Mouse (Mus musculus) kidney, postnatal 0 days (tissue): ENCODE results near the gene B230307C23Rik. TPM values are rescaled to one million over a fixed set of nuclear protein-coding genes. Genes with fewer than 3 reads are reported as not detected.
"Not testable (repeated sequence)": the region's sequence is repeated elsewhere in the genome, so short reads cannot be mapped to it uniquely, and the experiment has no call there.

Experiments
- ATAC-seq: fragments of 200-750 bp; cut with Nextera tagmentation; replicated peaks from 2 replicates; pipeline ENCODE4 v1.8.0; 2017; ENCODE audit warnings: low read depth, moderate number of reproducible peaks, moderate TSS enrichment, moderate library complexity; ENCODE audit not compliant: low FRiP score
- DNase-seq: peaks from one replicate; pipeline ENCODE4 v3.0.0-alpha.2; 2016; ENCODE audit warnings: low spot score
- H3K27ac ChIP-seq: fragments of 300-500 bp; sonication (generic); 2 replicates; pipeline ENCODE4 v1.5.1; 2014; ENCODE audit warnings: mild to moderate bottlenecking
- H3K27me3 ChIP-seq: fragments of 300-500 bp; sonication (generic); 2 replicates; pipeline ENCODE4 v1.6.1; 2014; ENCODE audit warnings: low read length, mixed read lengths; ENCODE audit not compliant: insufficient read depth
- H3K36me3 ChIP-seq: fragments of 300-500 bp; sonication (generic); 2 replicates; pipeline ENCODE4 v1.6.1; 2014; ENCODE audit warnings: low read length, mixed read lengths; ENCODE audit not compliant: insufficient read depth
- H3K4me1 ChIP-seq: fragments of 300-500 bp; sonication (generic); replicated peaks from 2 replicates; pipeline ENCODE4 v1.6.1; 2014; ENCODE audit warnings: antibody characterized with exemption, low read length, mixed read lengths; ENCODE audit not compliant: insufficient read depth
- H3K4me2 ChIP-seq: fragments of 300-500 bp; sonication (generic); 2 replicates; pipeline ENCODE4 v1.6.1; 2014; ENCODE audit warnings: mild to moderate bottlenecking, low read length, moderate library complexity, mixed read lengths
- H3K4me3 ChIP-seq: fragments of 300-500 bp; sonication (generic); replicated peaks from 2 replicates; pipeline ENCODE4 v1.5.1; 2014; ENCODE audit warnings: low read depth, low read length
- H3K9ac ChIP-seq: fragments of 300-500 bp; sonication (generic); 2 replicates; pipeline ENCODE4 v1.6.1; 2014; ENCODE audit warnings: low read depth, low read length
- H3K9me3 ChIP-seq: fragments of 300-500 bp; sonication (generic); replicated peaks from 2 replicates; pipeline ENCODE4 v1.6.1; 2016; ENCODE audit warnings: low read length, inconsistent platforms, mixed read lengths
- CTCF ChIP-seq: IDR thresholded peaks from 2 replicates; pipeline ENCODE4 v1.5.1; 2016; ENCODE audit warnings: antibody characterized with exemption, low read depth, mild to moderate bottlenecking, moderate library complexity
- WGBS: fragments of 180-500 bp; shearing (Covaris S2); extraction: QIAGEN DNeasy Blood & Tissue Kit; methylation state at CpG from one replicate; pipeline ENCODE4 v1.1.7; 2014; 5-methylcytosine and 5-hydroxymethylcytosine counted together
- polyA plus RNA-seq: library from polyadenylated mRNA; unstranded; fragments of >200 nt; fragmentation: Nextera tagmentation; extraction: Ambion mirVana; gene quantifications from 2 replicates; pipeline ENCODE4 v1.2.1, GENCODE M21; 2015

The B230307C23Rik gene
- polyA plus RNA-seq, 1 experiment from 2014 or later = 22.4 TPM

DNA sequence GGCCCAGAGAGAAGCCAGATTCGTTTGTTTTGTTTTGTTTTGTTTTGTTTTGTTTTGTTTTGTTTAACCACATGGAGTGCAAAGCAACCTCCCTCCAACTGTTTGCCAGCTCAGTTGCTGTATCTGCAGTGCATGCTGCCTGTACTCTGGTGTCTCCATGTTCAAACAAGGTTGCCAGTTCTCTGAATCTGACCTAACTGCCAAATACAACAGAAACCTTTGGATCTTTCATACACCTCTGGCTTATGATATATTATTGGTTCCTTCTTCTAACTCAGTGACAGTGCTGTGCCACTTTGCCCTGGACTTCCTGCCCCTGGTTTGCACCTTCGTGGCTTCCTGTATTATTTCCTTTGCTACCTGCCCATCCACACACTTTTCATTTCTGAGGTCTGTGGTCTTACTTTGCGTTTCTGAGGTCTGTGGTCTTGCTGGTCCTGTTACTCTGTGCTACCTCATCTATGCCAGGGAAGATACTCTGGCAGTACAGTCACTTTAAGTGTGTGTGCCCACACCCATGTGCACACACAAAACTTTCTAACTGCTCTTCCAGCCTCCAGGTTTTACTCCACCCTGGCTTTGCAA, 33.1 kb upstream of the B230307C23Rik start:
- 78% methylated on average over 3 of the region's 3 CpGs for WGBS
- no peak for ATAC-seq
- no peak overlapping the region for H3K9ac ChIP-seq

DNA sequence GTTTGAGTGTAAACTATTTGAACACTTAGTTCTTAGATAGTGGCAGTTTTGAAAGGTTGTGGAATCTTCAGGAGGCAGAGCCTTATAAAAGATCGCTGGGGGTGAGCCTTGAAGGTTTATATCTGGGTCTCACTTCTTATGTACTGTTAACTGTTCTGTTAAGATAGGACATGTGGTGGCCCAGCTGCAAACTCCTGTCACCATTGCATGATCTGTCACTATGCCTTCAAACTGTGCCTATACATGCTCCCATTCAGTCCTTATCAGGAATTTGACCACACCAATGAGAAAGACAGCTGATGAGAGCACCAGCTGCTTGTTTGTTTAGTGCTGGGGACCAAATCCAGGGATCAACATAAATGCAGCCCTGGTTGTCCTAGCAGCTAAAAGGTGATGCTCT, 19.8 kb upstream of the B230307C23Rik start:
- no peaks in the 10 kb centered on the region for H3K4me1 ChIP-seq
- H3K9me3 ChIP-seq = no peaks in the 10 kb centered on the region
- DNase-seq (no peak), ATAC-seq (no peak)
- H3K9ac ChIP-seq = no peak overlapping the region
- no peak for TF ChIP-seq CTCF
- H3K27ac ChIP-seq = no peak overlapping the region
- H3K27me3 ChIP-seq = no peaks in the 10 kb centered on the region
- no peak overlapping the region for H3K4me2 ChIP-seq
- H3K36me3 ChIP-seq = no peaks in the 10 kb centered on the region
- no peak overlapping the region for H3K4me3 ChIP-seq
- WGBS = 79% methylated on average over 1 of the region's 1 CpGs

More for the DNA sequence above, 33.1 kb upstream of the B230307C23Rik start:
- TF ChIP-seq CTCF = no peak
- H3K27me3 ChIP-seq = no peaks in the 10 kb centered on the region
- no peak overlapping the region for H3K4me2 ChIP-seq
- H3K36me3 ChIP-seq = no peaks in the 10 kb centered on the region
- no peak overlapping the region for H3K27ac ChIP-seq
- H3K9me3 ChIP-seq = no peaks in the 10 kb centered on the region
- no peak overlapping the region for H3K4me3 ChIP-seq
- H3K4me1 ChIP-seq = peaks cover 6% of the 10 kb centered on the region; the same call in 1 of the 2 replicates
- no peak for DNase-seq

DNA sequence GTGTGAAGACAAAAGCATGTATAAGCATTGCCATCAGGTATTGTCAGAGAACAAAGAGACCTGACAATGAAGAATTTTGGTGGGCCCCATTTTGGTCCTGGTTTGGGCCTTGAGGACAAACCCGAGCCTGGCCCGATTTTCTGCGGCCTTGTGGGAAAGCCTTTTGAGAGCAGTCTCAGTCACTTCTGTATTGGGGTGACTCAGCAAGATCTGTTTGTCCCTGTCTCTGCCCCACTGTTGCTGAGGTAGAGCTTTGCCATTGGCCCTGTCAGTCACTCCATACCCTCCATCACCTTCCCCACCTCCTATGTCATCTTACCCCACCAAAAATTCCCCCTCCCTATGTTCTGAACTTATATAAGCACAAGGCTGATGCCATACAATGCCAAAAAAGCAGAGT, 19.4 kb upstream of the B230307C23Rik start:
- no peak for TF ChIP-seq CTCF
- Histone ChIP-seq H3K27me3 (no peaks in the 10 kb centered on the region), H3K4me3 (no peak overlapping the region), H3K9ac (no peak overlapping the region), H3K36me3 (no peaks in the 10 kb centered on the region), H3K9me3 (no peaks in the 10 kb centered on the region), H3K4me2 (no peak overlapping the region), H3K4me1 (no peaks in the 10 kb centered on the region), H3K27ac (no peak overlapping the region)
- DNase-seq (no peak), ATAC-seq (no peak)
- 100% methylated on average over 3 of the region's 3 CpGs for WGBS

DNA sequence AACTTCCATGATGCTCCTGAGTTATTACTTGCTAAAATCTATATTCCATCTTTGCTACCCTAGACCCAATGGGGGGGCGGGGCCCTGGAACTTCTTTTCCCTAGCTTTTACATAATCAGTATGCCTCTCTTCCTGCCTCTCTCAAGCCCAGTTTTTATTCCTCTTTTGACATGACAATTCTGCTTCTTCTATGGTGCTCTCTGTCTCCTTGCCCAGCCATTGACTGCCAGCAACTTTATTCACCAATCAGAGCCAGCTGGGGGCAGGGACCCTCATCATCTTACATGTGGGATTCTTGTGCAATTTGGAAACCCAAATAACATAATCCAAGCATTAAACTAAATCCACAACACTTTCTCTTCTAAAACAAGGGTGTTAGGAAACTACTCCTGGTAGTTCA, 15.8 kb upstream of the B230307C23Rik start:
- no peaks in the 10 kb centered on the region for H3K4me1 ChIP-seq
- H3K36me3 ChIP-seq = no peaks in the 10 kb centered on the region
- H3K9me3 ChIP-seq = no peaks in the 10 kb centered on the region
- no peak overlapping the region for H3K9ac ChIP-seq
- no peaks in the 10 kb centered on the region for H3K27me3 ChIP-seq
- no peak overlapping the region for H3K4me2 ChIP-seq
- DNase-seq (no peak), ATAC-seq (no peak)
- no peak overlapping the region for H3K4me3 ChIP-seq
- 89% methylated on average over 1 of the region's 1 CpGs for WGBS
- no peak overlapping the region for H3K27ac ChIP-seq
- TF ChIP-seq CTCF = no peak

DNA sequence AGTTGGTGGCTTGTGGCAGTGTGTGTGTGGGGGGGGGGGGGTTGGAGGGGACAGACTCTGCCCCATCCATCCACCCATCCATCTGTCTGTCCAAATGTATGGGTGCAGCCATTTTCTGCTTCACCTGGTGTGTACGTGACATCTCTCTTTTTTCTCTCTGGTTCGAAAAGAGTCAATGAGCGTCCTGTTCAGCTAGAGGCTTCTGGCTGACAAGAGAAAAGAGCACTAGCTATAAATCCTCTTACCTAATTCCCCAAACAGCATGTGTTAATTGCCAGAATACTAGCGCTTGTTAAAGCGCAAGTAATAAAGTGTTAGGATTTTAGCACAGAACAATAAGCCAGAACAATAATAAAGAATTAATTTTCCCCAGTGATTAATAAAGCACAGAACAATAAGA, 12.5 kb upstream of the B230307C23Rik start:
- DNase-seq = no peak
- WGBS = 36% methylated on average over 5 of the region's 5 CpGs
- no peak for TF ChIP-seq CTCF

DNA sequence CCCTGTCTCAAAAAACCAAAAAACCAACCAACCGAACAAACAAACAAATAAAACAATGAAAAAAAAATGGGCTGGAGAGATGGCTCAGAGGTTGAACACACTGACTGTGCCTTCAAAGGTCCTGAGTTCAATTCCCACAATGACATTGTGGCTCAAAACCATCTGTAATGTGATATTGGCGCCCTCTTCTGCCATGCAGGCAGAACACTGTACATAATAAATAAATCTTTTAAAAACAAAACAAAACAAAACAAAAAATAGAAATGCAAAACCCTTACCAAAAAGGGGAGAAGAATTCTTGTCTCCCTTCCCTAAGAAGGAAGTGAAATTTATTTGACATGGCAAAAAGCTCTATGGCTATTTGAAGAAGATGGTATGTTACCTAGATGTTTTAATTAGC, 5.6 kb upstream of the B230307C23Rik start:
- Histone ChIP-seq H3K9me3 (no peaks in the 10 kb centered on the region), H3K4me3 (no peak overlapping the region), H3K4me1 (no peaks in the 10 kb centered on the region; the same call in 1 of the 2 replicates), H3K27me3 (no peaks in the 10 kb centered on the region), H3K27ac (no peak overlapping the region), H3K9ac (no peak overlapping the region), H3K4me2 (no peak overlapping the region), H3K36me3 (no peaks in the 10 kb centered on the region)
- peak; percentile 26; the same call in 1 of the 2 replicates for TF ChIP-seq CTCF
- DNase-seq = no peak
- WGBS = 85% methylated on average over 2 of the region's 2 CpGs
- no peak for ATAC-seq

More for the DNA sequence above, 12.5 kb upstream of the B230307C23Rik start:
- no peaks in the 10 kb centered on the region for H3K27me3 ChIP-seq
- no peak overlapping the region for H3K9ac ChIP-seq
- no peak overlapping the region for H3K4me2 ChIP-seq
- no peaks in the 10 kb centered on the region for H3K4me1 ChIP-seq
- ATAC-seq = no peak
- H3K36me3 ChIP-seq = no peaks in the 10 kb centered on the region
- no peak overlapping the region for H3K4me3 ChIP-seq
- no peak overlapping the region for H3K27ac ChIP-seq
- H3K9me3 ChIP-seq = no peaks in the 10 kb centered on the region

DNA sequence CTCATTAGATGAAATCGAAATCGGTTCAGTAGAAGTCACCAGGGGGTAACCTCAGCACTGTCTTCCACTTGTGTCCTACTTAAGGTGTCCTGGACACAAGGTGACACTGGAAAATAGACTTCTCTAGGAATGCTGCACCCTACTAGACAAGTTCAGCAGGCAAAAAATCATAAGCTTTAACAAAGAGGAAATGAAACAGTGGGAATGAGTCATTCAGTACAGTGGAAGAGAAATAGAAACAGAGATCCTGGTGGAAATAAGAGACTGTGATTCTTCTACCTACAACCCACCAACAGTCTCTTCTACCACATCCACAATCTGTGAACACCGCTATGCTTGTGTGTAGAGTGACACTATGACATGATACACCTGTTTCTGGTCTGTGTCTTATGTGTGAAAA, 4.6 kb upstream of the B230307C23Rik start:
- H3K27ac ChIP-seq, H3K9me3 ChIP-seq, ATAC-seq, H3K4me3 ChIP-seq, H3K27me3 ChIP-seq, DNase-seq, H3K4me1 ChIP-seq, H3K9ac ChIP-seq, H3K36me3 ChIP-seq, H3K4me2 ChIP-seq: not testable (repeated sequence)
- WGBS = 79% methylated on average over 3 of the region's 3 CpGs
